Mouse (Mus musculus) neutrophil, adult 83 days (primary cell): ENCODE results near the gene Rnf115. TPM values are rescaled to one million over a fixed set of nuclear protein-coding genes. Genes with fewer than 3 reads are reported as not detected.

ENCODE experiments used
- total RNA-seq, 2 experiments: library from RNA; stranded (reverse); gene quantifications; one replicate each; pipeline ENCODE4 v1.2.4; 2023

The Rnf115 gene
- total RNA-seq, result 10 to 100 TPM; 62.1 to 65.0 TPM

DNA sequence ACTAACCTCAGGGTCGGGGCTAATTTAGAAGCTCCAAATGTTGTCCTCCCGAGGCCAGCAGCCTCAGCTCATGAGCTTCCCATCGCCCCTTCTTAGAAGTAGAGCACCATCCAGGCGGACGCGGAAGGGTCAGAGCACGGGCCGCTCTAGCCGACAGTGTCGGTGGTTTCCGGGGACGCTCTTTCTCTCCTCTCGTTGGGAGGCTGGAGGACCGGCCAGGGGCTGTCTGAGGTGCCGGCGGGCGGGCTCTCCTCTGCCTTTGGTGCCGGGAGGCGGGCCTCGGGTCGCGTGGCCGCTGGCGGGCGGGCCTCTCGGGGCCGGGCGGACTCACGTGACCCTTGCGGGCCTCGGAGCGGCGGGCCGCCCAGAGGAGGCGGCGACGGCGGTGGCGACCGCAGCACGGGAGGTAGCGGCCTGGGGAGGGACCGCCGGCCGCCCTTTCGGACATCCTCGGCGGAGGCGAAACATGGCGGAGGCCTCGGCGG, at the start of gene Rnf115, which contains the start of gene Polr3c:
Gene Rnf115 (plus strand): TSS at position 322 of the 485 bp plus-strand sequence.
Gene Polr3c (minus strand): TSS at position 286 of the 485 bp plus-strand sequence.

DNA sequence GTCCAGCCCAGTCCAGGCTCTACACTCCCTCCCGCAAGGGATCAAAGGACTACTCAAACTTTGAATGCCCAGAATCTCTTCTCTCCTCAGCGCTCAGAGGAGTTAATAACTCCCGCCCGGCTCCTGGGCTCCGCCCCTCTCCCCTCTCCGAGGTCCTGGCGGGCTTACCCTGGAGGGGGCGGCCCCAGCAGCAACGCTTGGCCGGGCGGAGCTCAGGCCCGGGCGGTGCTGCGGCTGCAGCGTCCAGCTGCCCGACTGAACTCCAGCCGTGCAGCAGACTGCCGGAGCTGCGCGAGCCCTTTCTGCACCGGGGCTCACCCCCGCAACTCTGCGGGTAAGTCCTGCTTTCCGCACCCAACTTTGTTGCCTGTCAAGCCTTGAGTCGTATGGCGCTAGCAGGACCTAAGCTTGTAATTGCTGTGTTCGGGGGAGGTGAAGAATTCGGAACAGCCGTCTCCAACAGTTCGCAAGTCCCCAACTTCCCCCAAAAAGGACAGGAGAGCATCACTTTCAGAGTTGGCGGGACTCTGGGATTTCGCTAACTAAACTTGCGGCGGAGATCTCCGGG, 31.2 kb upstream of the Rnf115 start, which contains the start of gene Pias3:
Gene Pias3 (plus strand): TSS at position 187 of the 568 bp plus-strand sequence.

DNA sequence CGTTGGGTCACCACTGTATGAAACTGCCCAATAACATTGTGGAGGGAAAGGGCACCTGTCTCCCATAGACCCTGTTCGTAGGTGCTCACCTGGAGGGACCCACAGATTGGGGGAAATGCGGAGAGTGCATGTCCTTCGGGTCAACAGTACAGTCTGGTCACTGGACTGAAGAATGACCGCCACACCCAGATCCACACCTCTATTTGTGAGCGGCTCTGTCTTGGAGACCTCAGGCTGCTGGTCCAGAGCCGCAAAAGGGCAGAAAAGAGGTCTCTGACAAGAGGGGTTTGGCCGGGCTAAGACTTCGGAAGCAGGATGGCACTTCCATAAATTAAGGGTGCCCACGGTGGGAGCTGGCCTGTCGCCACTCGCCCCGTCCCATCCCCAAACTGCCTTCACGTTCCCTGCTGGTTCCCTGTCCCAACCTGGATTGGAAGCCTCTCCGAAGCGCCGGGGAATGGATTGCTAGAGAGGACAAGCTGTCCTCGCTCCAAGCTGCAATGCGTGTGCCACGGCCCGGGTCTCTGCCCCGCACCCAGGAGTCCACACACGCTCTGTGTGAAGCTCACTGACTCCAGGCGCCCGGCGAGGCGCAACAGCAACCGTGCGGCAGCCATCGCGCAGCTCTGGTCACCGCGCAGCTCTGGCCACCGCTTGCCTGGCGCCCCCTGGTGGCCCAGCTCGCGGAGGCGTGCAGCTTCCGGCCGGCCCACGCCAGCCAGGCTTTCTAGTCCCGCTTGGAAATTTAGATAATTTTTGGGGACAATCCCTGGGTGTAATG, 19.4 kb upstream of the Rnf115 start, which contains the start of gene Nudt17:
Gene Nudt17 (minus strand): TSS at position 660 of the 781 bp plus-strand sequence.

DNA sequence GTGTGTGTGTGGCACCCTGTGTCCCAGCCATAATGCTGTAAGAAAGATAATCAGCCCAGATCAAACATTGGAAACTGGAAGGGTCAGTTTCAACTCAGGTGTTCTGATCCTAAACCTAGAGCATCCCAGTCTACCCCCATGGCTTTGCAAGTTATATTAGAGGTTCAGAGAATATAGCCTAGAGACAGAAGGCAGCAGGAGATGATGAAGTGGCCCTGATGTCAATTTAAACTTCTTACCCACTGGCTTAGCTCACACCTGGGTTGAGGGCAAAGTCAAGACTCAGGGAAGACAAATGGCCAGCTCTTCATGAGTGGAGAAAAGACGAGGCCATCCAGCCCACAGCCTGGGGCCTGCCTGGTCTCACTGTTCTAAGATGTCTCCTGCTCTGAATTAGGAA, 101.5 kb downstream of the Rnf115 start, which contains the start of the genes Pdzk1 and Cd160:
Gene Pdzk1 (plus strand): TSS at position 301 of the 400 bp plus-strand sequence.
Gene Cd160 (minus strand): TSS at position 368 of the 400 bp plus-strand sequence.

Other genes with a start within 250 kb of the Rnf115 start
- gene Hfe2, start 202.5 kb upstream of the Rnf115 start, total RNA-seq, result not detected
- gene Txnip, start 169.7 kb upstream of the Rnf115 start, total RNA-seq, result 100 to 1,000 TPM; 373 to 405 TPM
- gene Gm16253, start 150.7 kb upstream of the Rnf115 start, total RNA-seq, result not detected
- gene Polr3gl, start 133.5 kb upstream of the Rnf115 start, total RNA-seq, result 10 to 100 TPM; 14.2 to 18.0 TPM
- not detected for gene Ankrd34a, start 131.0 kb upstream of the Rnf115 start, total RNA-seq
- under 1 TPM; 0.68 to 0.73 TPM for gene Lix1l, start 126.5 kb upstream of the Rnf115 start, total RNA-seq
- 10 to 100 TPM; 49.4 to 49.5 TPM for gene Rbm8a, start 97.7 kb upstream of the Rnf115 start, total RNA-seq
- 10 to 100 TPM; 12.7 to 14.2 TPM for gene Pex11b, start 92.3 kb upstream of the Rnf115 start, total RNA-seq
- gene Gm42957, start 92.2 kb upstream of the Rnf115 start, total RNA-seq, result not detected
- gene Itga10, start 82.1 kb upstream of the Rnf115 start, total RNA-seq, result 1 to 10 TPM in 1 of 2 experiments, under 1 TPM in 1; 0.79 to 1.4 TPM
- gene Ankrd35, start 57.5 kb upstream of the Rnf115 start, total RNA-seq, result not detected
- 10 to 100 TPM; 38.3 to 43.9 TPM for gene Pias3, start 31.3 kb upstream of the Rnf115 start, total RNA-seq
- 1 to 10 TPM; 1.1 TPM for gene Nudt17, start 19.1 kb upstream of the Rnf115 start, total RNA-seq
- 10 to 100 TPM; 38.8 to 41.8 TPM for gene Polr3c, start within 50 bp of the Rnf115 start, total RNA-seq
- gene Pdzk1, start 101.6 kb downstream of the Rnf115 start, total RNA-seq, result not detected
- not detected for gene Cd160, start 101.7 kb downstream of the Rnf115 start, total RNA-seq
- gene Gja5, start 177.0 kb downstream of the Rnf115 start, total RNA-seq, result under 1 TPM; 0.13 to 0.93 TPM
- gene Gpr89, start 177.7 kb downstream of the Rnf115 start, total RNA-seq, result 10 to 100 TPM; 10.8 TPM
- not detected for gene Gja8, start 198.4 kb downstream of the Rnf115 start, total RNA-seq